Mouse (Mus musculus) right cerebral cortex, adult 2 months (tissue): Measurements from ENCODE around the gene Zmynd11.

Experiments used
- DNase-seq, 2 experiments: peaks; one replicate each; pipeline ENCODE4 v3.0.0; 2021 to 2022; ENCODE audit warnings: low spot score in 2 of 2

Zmynd11 gene

DNA sequence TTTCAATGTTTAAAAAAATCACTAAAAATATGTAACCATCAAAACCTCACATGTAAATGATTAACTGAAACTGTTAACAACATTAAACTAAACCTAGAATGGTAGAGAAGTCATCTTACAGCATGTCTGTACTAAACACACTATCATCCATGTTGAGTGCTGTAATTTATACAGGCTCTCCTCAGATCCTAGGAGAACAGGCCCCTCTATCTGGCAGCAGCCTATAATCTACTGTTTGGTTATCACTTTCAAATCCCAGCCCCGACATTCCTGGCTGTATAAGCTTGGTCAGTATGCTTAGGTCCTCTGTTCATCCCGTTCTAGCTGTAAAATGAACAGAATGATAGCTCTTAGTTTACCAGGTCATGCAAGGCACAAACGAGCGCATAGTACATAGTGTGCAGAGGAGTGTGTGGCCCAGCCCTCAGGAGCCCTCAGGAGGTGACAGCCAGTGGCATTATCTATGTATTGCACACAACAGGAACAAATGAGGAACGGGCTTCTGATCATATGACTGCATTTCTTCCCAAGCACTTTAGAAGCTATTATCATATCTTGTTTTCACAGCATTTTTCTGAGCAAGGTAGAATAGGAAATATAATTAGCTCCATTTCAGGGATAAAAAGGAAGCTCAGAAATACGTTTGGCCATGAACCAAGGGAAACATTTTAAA, 51.5 kb downstream of the Zmynd11 start:
- DNase-seq, result no peak

DNA sequence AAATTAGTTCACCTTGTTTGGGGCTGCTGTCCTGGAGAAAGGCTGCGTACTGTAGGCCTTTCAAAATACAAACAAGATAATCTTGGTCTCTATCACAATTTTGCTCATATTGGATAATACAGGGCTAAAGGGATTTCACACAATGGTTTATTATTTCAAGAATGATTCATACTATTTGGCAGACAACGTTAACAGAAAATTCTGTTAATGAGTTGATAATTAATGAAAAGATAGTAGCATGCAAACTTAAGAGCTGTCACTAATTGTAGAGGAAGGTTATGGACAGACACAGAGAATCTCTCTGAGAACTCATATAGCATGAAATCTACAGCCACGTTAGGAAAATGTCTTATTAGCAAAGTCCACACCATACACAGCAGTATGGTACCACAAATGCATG, 52.2 kb downstream of the Zmynd11 start:
- DNase-seq, result no peak

DNA sequence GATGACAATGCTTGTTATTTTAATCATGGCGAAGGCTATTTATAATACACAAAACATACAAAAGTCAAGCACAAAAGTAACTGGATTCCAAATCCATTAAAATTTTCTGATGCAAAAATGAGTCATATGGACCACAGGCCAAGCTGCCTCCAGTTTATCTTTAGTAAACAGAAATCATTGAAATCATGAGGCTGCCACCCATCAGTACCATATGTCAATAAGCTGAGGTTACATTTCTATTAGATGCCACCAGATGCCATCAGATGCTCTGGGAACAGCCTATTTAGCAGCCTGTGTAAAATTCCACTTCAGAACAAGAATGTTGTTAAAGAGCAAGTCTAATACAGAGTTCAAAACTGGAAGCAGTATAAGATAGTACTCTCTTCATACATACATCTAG, 52.7 kb downstream of the Zmynd11 start:
- no peak for DNase-seq

DNA sequence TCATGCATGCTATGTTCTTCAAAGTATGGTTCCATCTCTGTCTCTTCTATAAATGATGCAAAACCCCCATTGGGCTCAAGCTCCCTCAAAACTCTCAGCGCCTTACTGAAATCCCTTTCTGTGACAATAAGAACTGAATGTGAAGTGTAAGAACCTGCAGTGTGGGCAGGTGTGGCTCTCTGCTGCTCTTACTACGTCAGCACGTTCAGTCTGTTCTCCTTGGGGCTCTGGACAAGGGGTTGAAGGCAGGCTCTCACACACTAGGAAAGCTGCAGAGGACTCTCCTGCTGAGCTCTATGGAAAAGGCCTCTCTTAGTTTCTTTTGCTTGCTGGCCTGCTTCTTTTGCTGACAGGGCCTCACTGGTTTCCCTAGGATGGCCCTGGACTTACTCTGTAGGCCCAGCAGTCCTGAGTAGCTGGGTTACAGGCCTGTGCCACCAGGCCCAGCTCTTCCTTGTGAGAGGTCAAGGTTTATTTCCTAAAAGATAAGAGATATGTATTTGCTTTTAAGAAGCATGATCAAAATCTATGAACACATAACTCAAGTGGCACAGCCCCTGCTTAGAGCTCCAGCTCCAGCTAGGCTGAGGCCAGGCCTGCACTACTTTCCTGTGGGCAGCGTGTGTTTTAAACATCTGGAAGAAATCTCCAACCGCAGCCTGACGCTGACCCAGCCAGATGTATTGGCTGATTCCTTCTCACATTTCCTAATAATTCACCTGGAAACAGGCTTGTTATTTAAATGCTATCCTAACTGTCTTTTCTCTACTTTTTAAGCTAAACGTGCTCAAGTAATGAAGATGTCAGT, 56.5 kb downstream of the Zmynd11 start:
- no peak for DNase-seq

DNA sequence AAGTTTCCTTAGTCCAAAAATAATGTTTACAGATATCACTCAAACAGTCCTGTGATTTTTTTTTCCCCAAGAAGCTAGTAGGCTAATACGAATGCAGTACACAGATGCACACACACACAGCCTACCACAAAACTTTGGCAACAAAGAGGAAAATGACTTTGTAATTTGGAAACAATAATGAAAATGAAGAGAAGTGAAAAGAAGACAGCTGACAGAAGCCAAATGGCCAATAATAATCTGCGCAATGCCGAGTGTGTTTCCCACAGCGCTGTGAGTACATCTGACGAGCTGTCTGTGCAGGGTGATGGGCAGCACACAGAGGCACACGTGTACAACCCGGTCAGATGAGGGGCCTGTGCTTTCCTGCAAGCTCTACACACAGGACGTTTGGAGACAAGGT, 58.4 kb downstream of the Zmynd11 start:
- no peak for DNase-seq

DNA sequence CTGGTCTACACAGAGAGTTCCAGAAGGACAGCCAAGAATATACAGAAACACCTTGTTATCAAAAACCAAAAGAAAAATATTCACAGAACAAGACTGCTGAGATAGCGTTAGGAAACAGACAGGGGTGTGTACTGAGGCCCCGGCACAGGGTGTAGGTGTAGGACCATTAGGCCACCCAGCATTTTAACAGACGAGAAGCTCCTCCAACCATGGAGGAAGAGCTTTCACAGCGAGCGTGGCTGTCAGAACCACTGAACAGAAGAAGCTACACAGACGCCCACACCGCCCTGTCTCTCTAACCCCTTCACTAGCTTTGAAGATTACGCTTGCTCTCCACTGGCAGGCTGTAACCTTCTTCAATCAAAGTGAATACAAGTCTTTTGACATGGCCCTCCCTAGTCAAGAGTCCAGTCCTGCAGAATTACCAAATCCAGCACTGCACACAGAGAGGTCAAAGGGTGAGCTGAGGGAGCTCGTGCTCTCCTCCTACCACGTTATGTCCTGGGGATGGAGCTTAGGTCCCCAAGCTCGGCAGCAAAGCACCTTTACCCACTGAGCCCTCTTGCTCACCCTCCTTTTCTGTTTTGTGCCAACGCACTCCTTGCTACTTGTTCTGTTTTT, 62.4 kb downstream of the Zmynd11 start:
- DNase-seq, result no peak

DNA sequence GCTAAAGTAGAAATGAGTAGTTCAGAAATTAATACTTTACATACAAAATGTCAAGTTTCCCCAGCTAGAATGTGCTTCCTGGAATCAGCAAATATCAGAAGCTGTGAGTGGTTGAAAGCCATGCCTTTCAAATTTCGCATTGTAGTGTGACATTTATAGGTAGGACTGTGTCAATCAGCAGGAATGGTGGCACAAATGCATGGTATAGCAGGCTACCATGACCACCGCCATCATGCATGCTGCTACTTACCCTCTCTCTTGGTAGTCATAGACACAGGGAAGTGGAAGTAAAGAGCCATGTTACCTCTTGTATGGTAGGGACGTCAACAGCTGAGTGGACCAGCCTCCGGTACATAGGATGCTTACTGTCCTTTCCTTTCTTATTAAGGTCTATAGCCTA, 67.8 kb downstream of the Zmynd11 start:
- DNase-seq, result no peak

DNA sequence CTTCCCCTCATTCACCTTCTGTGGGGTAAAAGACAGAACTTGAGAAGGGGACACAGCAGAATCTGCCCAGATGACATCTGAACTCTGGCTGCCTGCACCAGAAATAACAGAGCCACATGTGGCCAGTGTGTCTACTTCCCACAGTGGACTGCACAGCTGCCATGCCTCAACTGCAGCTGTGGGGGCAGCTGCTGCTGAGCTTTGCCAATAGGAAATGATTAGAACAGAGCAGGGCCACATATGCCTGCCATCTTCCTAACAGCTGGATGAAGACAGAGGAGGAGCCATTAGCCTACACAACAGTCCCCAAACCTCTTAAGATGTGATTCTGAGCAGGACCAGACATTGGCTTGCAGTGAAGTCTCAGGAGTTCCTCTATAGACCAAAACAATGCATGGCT, 69.3 kb downstream of the Zmynd11 start:
- no peak for DNase-seq

DNA sequence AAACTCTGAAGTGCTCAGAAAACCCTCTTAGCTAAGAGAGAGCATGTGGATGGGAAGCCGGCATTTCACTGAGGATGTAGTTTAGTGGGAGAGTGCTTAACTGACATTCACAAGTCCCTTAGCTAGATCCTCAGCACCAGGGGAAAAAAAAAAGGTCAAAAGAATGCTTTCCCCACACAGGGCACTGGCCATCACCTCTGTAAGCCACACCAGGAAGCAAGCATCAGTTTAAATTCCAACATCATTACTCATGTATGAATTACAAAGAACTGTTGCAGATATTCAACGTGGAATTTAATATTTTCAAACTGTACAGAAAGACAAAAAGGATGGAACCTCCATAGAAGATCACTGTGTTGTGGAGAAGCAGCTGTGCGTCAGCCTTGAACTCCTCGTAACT, 69.7 kb downstream of the Zmynd11 start:
- DNase-seq, result no peak

DNA sequence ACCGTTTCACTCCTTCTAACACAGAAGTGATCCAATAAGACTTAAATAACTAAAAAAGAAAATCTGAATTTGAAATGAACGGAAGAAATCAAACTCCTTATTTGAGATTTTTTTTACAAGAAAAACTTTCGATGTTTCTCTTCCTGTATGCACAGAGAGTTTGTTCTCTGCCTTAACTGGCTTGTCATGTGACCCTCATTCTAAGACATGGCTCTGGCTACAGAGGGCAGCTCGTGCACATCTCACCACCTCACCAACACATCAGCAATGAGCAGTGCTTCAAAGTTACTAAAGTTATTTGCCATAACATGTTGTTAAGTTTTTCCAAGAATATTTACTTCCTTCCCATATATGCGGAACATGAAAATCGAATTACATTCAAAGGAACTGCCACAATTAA, 70.5 kb downstream of the Zmynd11 start:
- no peak for DNase-seq

DNA sequence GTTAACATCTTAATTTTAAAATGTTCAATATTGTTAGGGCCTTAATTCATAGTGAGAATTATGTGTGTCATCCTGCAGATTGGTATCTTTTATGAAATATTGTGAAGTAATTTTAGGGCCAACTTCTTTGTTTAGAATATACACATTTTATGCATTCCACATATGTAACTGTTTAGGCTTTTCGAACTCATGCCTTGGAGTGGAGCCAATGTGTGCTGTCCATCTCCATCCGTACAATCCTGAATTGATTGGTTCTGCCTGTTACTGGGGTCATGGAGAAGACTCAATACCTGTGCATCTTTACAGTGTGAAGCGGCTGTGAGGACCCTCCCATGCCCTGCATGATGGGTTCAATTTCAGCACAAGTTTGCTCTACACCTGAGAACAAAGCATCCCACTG, 72.3 kb downstream of the Zmynd11 start:
- no peak for DNase-seq

DNA sequence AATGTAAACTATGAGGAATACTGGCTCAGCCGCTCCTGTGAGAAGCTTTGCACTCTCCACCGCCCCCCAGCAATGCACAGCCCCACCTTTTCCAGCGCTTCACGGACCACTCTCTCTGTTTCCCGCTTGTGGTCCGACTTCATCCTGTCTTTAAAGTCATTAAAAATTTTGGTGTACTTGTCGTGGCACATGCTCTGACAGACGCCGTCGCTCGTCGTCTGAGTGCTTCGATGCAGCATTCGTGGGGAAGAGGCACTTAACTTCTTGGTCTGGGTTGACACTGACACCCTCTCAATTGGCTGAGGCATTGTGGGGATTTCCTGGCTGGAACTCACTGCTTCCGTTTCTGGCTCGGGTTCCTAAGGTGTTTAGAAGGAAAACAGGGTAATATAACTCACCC, 75.8 kb downstream of the Zmynd11 start:
- DNase-seq, result no peak

DNA sequence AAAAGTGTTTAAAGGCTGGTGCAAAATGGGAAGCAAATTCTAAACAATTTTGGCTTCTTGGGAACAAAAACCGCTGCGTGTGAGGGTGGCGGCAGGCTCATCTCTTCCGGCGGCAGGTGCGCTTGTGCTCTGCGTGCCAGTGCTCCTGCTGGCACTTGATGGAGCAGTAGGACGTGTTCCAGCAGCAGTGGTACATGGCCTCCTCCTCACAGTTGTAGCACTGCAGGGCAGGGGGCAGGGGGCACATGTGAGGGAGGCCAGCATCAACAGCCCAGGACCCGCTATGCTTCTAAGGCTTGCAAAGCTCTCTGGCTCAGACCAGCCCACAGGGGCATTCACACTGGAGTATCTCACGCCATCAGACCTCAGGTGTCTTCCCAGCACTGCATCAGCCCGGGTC, 78.4 kb downstream of the Zmynd11 start:
- DNase-seq, result no peak

DNA sequence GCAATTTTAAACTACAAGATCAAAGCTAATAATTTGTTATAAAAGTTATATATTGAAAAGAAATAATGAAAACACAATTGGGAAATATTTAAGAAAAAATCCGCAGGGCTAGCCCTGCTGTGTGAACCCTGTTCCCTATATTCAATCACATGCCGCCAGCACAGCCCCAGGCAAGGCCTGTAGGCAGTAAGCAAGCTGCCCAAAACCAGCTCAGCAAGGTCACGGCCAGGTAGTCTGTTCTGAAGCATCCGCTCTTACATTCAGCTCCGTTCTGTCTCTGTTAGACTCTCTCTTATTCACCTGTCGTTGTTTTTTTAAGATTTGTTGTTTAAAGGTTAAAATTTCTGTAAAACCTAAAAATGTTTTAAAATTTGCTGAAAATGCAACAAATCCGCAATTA, 78.9 kb downstream of the Zmynd11 start:
- no peak for DNase-seq

DNA sequence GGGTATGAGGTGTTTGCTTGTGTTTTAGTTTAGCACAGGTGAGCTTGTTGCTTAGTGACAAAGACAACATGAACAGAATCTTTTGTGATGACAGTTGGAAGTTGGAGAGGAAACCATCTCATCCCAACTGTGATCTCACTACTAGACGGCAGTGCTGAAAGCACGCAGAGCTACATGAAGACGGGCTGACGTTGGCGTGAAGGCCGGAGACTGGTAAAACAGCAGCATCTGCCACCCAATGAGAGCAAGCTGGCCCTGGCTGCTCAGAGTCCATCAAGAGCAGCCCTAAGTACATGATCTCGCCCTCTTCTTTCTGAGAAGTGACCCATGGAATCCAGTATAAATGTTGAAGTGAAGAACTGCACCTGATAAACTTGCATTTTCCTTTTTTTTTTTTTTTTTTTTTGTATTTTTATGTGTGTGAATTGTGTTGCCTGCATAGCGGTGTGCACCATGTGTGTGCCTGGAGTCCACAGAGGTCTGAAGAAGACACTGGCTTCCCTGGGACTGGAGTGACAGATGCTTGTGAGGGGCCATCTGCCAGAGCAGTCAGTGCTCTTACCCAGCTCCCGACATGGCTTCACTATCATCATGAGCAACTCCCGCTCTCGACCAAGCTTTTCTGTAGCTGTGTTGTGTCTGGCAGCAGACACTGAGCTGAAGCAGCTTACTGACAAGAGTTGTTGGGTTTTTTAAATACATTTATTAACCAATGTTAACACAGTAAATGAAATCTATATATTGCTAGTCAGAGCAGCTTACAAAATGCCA, 80.8 kb downstream of the Zmynd11 start:
- DNase-seq, result no peak

DNA sequence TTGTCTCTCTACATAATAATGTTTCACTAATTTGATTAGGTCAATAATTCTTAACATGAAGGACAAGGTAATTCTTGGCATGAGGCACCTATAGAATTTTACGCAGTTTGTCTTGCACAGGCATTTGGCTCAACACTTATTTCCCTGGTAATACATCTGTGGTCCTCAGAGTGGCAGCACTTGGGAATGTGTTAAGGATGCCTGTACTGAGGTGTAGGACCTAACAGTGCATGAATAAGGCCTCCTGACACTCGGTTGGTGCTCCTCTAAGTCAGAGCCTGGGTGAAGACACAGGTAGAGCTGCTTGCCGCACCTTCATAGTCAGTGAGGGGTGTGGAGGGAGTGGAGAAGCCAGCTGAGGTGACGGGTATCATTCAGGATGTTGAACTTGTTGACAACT, 81.8 kb downstream of the Zmynd11 start:
- no peak for DNase-seq

DNA sequence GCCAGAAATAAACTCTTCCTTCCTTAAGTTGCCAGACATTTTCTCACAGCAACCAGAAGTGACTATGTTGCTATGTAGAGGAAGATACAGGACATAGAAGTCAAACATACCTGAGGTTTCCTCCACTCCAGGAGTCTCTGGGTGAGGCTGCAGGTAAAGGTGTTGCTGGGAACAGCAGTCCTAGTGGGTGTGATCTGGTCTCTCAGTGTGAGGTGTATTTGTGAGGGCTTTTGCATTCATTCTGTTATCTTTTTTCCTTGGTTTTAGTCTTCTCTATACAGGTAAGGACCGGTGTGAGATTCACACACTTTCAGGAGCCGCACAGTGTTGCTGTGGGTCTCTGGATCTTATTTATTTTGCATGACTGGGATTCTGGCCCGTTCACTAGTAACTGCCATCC, 83.6 kb downstream of the Zmynd11 start:
- no peak for DNase-seq

DNA sequence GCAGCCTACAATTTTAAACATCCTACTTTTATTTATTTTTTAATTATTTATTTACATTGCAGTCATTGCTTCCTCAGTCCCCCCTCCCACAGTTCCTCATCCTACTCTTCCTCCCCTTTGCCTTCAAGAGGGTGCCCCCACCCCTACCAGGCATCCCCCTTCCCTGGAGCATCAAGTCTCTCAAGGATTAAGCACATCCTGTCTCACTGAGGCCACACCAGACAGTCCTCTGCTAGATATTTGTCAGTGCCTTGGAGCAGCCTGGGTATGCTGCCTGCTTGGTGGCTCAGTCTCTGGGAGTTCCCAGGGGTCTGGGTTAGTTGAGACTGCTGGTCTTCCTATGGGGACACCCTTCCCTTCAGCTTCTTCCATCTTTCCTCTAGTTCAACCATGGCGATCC, 91.0 kb downstream of the Zmynd11 start:
- no peak for DNase-seq

DNA sequence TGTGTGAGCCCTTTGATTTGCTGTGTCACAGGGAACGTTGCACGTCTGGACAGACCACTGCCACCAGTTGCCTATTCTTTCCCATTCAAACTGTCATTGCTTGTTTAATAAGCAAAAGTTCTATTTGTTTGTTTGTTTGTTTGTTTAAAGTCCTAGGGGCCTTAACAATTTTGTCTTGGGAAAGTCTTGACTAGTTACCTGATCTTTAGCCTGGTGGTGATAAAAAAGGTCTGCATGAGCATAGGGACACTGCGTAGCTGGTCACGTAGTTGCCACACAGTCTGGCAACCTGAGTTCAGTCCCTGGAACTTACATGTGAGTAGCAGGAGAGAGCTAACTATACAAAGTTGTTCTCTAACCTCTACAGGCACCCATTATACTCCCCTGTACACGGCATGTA, 95.9 kb downstream of the Zmynd11 start:
- no peak for DNase-seq

DNA sequence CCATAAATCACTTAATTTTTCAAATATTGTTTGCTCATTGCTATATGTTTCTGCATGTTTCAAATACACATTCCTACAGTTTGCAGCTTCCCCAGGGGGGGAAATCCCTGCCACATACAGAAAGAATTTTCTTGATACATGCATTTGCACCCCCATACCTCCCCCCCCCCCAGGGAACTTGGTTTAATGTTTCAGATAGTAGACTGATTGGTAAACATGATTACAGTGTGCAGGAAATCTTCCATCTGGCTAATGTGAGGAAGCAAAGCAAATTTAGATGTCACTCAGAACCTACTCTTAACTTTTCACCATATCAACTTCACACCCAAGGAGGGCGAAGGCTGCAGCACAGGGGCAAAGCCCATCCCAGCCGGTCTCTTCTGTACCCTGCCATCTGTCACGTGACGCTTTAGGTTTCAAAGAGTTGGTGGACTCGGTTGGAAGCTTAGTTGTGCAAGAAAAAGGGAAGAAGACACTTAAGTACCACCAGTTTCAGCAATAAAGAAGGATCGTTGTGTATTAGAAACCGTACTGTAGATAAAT, 97.1 kb downstream of the Zmynd11 start:
- DNase-seq, result no peak

DNA sequence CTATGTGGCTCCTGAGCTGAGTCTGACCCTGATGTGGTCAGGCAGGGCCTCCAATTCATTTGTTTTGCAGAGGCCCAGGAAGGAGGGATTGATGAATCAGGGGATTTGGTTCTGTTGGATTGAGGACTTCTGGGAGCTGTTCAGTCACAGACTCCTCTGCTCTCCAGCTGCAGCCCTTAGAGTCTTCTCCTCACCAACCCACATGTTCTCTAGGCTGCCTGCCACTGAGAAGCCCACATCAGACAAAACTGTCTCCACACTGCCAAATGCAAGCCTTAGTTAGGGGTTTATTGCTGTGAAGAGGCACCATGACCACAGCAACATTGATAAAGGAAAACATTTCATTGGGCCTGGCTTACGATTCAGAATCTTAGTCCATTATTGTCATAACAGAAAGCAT, 101.5 kb downstream of the Zmynd11 start:
- no peak for DNase-seq

DNA sequence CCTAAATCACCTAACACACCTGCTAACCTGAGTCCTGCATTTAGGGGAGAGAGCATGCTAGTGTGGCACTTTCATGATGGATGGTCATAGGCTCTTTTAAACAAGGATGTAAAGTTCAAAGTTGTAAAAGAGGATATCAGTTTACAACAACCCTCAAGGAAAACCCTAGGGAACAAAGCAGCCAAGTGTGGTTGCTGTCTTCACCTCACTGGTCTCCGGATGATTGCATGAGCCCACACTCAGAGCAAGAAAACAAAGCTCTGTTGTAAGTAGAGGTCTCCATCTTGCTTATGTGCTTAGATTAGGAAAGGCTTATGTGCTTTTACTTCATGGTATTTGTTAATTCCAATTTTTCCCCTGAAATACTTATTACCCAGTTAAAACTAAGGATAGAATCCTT, 104.4 kb downstream of the Zmynd11 start:
- no peak for DNase-seq
